Mouse (Mus musculus) bone marrow, adult 2 months (tissue): ENCODE data around the gene Ifi205.

Experiments used
- CTCF ChIP-seq: fragments of 200-500 bp; IDR thresholded peaks from 2 replicates; pipeline ENCODE4 v1.5.1; 2011; ENCODE audit warnings: low read length, control low read depth; ENCODE audit not compliant: control insufficient read depth, insufficient read depth
- POLR2A ChIP-seq: fragments of 200-500 bp; IDR thresholded peaks from 2 replicates; pipeline ENCODE4 v1.6.1; 2011; ENCODE audit warnings: low read depth, mild to moderate bottlenecking, control low read depth, low read length, borderline replicate concordance; ENCODE audit not compliant: control insufficient read depth

- TF ChIP-seq POLR2A (no peak), CTCF (no peak)
Measured at GRCm38 (mm10) chr1:174066305-174066704, 34.7 kb upstream of the Ifi205 start, which contains the start of gene Olfr430.
